ENCODE assay signal across 9 mouse cellular contexts in genomic region chr11:76916539-76917229, GRCm38 (mm10). TPM values are rescaled to one million over a fixed set of nuclear protein-coding genes. Genes with fewer than 3 reads are reported as not detected.
A peak's percentile ranks its signal among the peaks of the same experiment; 100 is the strongest.
DNase-seq lines count a peak whose midpoint lies in the region; ATAC-seq and TF ChIP-seq lines count a peak whose summit lies in the region.
"Had no signal": no experiment of that assay in that cellular context is flagged by ENCODE, and none has a peak within 500 bp of the region (broad histone marks: within the 10 kb centered on the region; RNA-seq: fewer than 3 reads in every experiment).

No protein-coding gene starts in this region.

- no peak for DNase-seq in kidney, adult 11 months
- DNase-seq in adrenal gland, postnatal 25 days: peak; percentile 9
- DNase-seq in kidney, postnatal 0 days (ENCODE audit: low spot score): peak; percentile 79
- DNase-seq in layer of hippocampus, adult 2 months (ENCODE audit: low spot score in 2 of 2): no peak
- DNase-seq in B cell, adult 2 months: no peak
- no peak for DNase-seq in left cerebral cortex, adult 11 months (ENCODE audit: low spot score)
- DNase-seq: cerebellum, postnatal 14 days had no signal

- peak overlapping the region; percentile 19; the same call in 1 of the 2 replicates for H3K4me3 ChIP-seq in kidney, embryonic 16.5 days (ENCODE audit: low read length)
- H3K4me3 ChIP-seq in kidney, postnatal 0 days (replicated peaks; ENCODE audit: low read depth, low read length): no peak overlapping the region
- H3K4me3 ChIP-seq in neural tube, embryonic 14.5 days (ENCODE audit: low read depth, low read length): no peak overlapping the region
- no peak overlapping the region for H3K4me3 ChIP-seq in layer of hippocampus, adult 2 months

- TF ChIP-seq CTCF in kidney, postnatal 0 days (IDR thresholded peaks at IDR 0.05; ENCODE audit: low read depth): no peak
- no peak for TF ChIP-seq CTCF in layer of hippocampus, adult 2 months (conservative IDR thresholded peaks at IDR 0.05)

- no peaks in the 10 kb centered on the region for H3K36me3 ChIP-seq in kidney, embryonic 16.5 days (ENCODE audit: insufficient read depth, low read length)
- H3K36me3 ChIP-seq in kidney, postnatal 0 days (ENCODE audit: insufficient read depth, low read length): no peaks in the 10 kb centered on the region
- no peaks in the 10 kb centered on the region for H3K36me3 ChIP-seq in neural tube, embryonic 14.5 days (ENCODE audit: control insufficient read depth, insufficient read depth, low read length)

- 8% methylated on average over 13 of the region's 13 CpGs for WGBS in kidney, embryonic 16.5 days
- WGBS in kidney, postnatal 0 days: 13% methylated on average over 13 of the region's 13 CpGs
- WGBS in neural tube, embryonic 14.5 days: 30% methylated on average over 13 of the region's 13 CpGs

- peak overlapping the region; percentile 2 for H3K27ac ChIP-seq in kidney, embryonic 16.5 days (ENCODE audit: low read length)
- H3K27ac ChIP-seq in kidney, postnatal 0 days: no peak overlapping the region
- no peak overlapping the region for H3K27ac ChIP-seq in neural tube, embryonic 14.5 days (ENCODE audit: low read depth, low read length)
- no peak overlapping the region for H3K27ac ChIP-seq in layer of hippocampus, adult 2 months

- H3K4me1 ChIP-seq in kidney, embryonic 16.5 days (ENCODE audit: insufficient read depth, low read length): peaks cover 40% of the 10 kb centered on the region
- peaks cover 19% of the 10 kb centered on the region for H3K4me1 ChIP-seq in kidney, postnatal 0 days (replicated peaks; ENCODE audit: insufficient read depth, low read length)
- H3K4me1 ChIP-seq in neural tube, embryonic 14.5 days (ENCODE audit: control insufficient read depth, insufficient read depth, low read length): peaks cover 10% of the 10 kb centered on the region

- ATAC-seq in kidney, embryonic 16.5 days (ENCODE audit: low FRiP score, low TSS enrichment): peak; percentile 75; the same call in 1 of the 2 replicates
- ATAC-seq in kidney, postnatal 0 days (replicated peaks; ENCODE audit: low FRiP score, low read depth): peak; percentile 71
- no peak for ATAC-seq in neural tube, embryonic 14.5 days (ENCODE audit: low read depth)

- no peaks in the 10 kb centered on the region for H3K9me3 ChIP-seq in kidney, embryonic 16.5 days (ENCODE audit: low read length)
- no peaks in the 10 kb centered on the region for H3K9me3 ChIP-seq in kidney, postnatal 0 days (replicated peaks; ENCODE audit: low read length)
- no peaks in the 10 kb centered on the region for H3K9me3 ChIP-seq in neural tube, embryonic 14.5 days (ENCODE audit: control insufficient read depth, low read length)

- H3K27me3 ChIP-seq in kidney, embryonic 16.5 days (ENCODE audit: insufficient read depth, low read length): no peaks in the 10 kb centered on the region
- no peaks in the 10 kb centered on the region for H3K27me3 ChIP-seq in kidney, postnatal 0 days (ENCODE audit: insufficient read depth, low read length)
- H3K27me3 ChIP-seq in neural tube, embryonic 14.5 days (ENCODE audit: control insufficient read depth, insufficient read depth, low read length): no peaks in the 10 kb centered on the region

- peak overlapping the region; percentile 31 for H3K4me2 ChIP-seq in kidney, embryonic 16.5 days (replicated peaks; ENCODE audit: low read depth, low read length)
- peak overlapping the region; percentile 39 for H3K4me2 ChIP-seq in kidney, postnatal 0 days (ENCODE audit: low read length)
- H3K4me2 ChIP-seq in neural tube, embryonic 14.5 days (ENCODE audit: low read depth, low read length): peak overlapping the region; percentile 20; the same call in 1 of the 2 replicates

- H3K9ac ChIP-seq in kidney, embryonic 16.5 days (replicated peaks; ENCODE audit: low read length): no peak overlapping the region
- no peak overlapping the region for H3K9ac ChIP-seq in kidney, postnatal 0 days (ENCODE audit: low read depth, low read length)
- no peak overlapping the region for H3K9ac ChIP-seq in neural tube, embryonic 14.5 days (replicated peaks; ENCODE audit: low read depth, low read length)

RNA-seq across cellular contexts. Expression of gene Blmh, which starts 7.9 kb away (rescaled TPM):
- polyA plus RNA-seq in kidney, embryonic 16.5 days (2015; fragmentation: Nextera tagmentation; extraction: Ambion mirVana): 190 and 196 TPM in 2 replicates
- total RNA-seq in adrenal gland, postnatal 25 days (2021): 46.5 and 59.5 TPM in 2 replicates
- 133 and 143 TPM in 2 replicates for polyA plus RNA-seq in kidney, postnatal 0 days (2015; fragmentation: Nextera tagmentation; extraction: Ambion mirVana)
- 117 and 135 TPM in 2 replicates for polyA plus RNA-seq in neural tube, embryonic 14.5 days (2014; fragmentation: Nextera tagmentation; extraction: Ambion mirVana)
- total RNA-seq in layer of hippocampus, adult 2 months (2021): 10 to 100 TPM; 57.7 to 58.2 TPM

RNA-seq across cellular contexts. Expression of gene Tmigd1, which starts 14.7 kb away (rescaled TPM):
- 3.2 and 4.1 TPM in 2 replicates for polyA plus RNA-seq in kidney, embryonic 16.5 days (2015; fragmentation: Nextera tagmentation; extraction: Ambion mirVana)
- 1.1 TPM in 1 of 2 replicates, not detected in the other for total RNA-seq in adrenal gland, postnatal 25 days (2021)
- 22.6 and 25.5 TPM in 2 replicates for polyA plus RNA-seq in kidney, postnatal 0 days (2015; fragmentation: Nextera tagmentation; extraction: Ambion mirVana)
- 0.19 TPM in 1 of 2 replicates, not detected in the other for polyA plus RNA-seq in neural tube, embryonic 14.5 days (2014; fragmentation: Nextera tagmentation; extraction: Ambion mirVana)
- not detected for total RNA-seq in layer of hippocampus, adult 2 months (2021)

Comparison
In these comparisons a context has a peak if more than half of its experiments do, and no peak if none do; other contexts are left out.
1. DNase-seq: peak in adrenal gland, postnatal 25 days (single experiment) and kidney, postnatal 0 days (single experiment); none in kidney, adult 11 months (single experiment), layer of hippocampus, adult 2 months (0 of 2), B cell, adult 2 months (0 of 2) and left cerebral cortex, adult 11 months (single experiment).
2. Peak in every context shown above with its lines, with median percentiles within 50 percentile points of each other: H3K4me2 ChIP-seq.